Mouse (Mus musculus) limb, embryonic 11.5 days (tissue): ENCODE measurements around the gene Zfp287. TPM values are rescaled to one million over a fixed set of nuclear protein-coding genes. Genes with fewer than 3 reads are reported as not detected.
"Not testable (repeated sequence)": the region's sequence is repeated elsewhere in the genome, so short reads cannot be mapped to it uniquely, and the experiment has no call there.

Experiments used
- ATAC-seq: fragments of 200-750 bp; cut with Nextera tagmentation; 2 replicates; pipeline ENCODE4 v1.8.0; 2017; ENCODE audit warnings: low read depth; ENCODE audit not compliant: insufficient number of reproducible peaks, low FRiP score, low TSS enrichment
- DNase-seq: peaks from one replicate; pipeline ENCODE4 v3.0.0-alpha.2; 2015; ENCODE audit warnings: low spot score
- H3K27ac ChIP-seq: fragments of 300-500 bp; sonication (generic); replicated peaks from 2 replicates; pipeline ENCODE4 v1.5.1; 2014; ENCODE audit warnings: low read depth, mild to moderate bottlenecking, low read length
- H3K27me3 ChIP-seq: fragments of 300-500 bp; sonication (generic); 2 replicates; pipeline ENCODE4 v1.6.1; 2014; ENCODE audit warnings: mild to moderate bottlenecking, low read length, mixed read lengths; ENCODE audit not compliant: control insufficient read depth, insufficient read depth
- H3K36me3 ChIP-seq: fragments of 300-500 bp; sonication (generic); 2 replicates; pipeline ENCODE4 v1.6.1; 2014; ENCODE audit warnings: mild to moderate bottlenecking, low read length, moderate library complexity, mixed read lengths; ENCODE audit not compliant: control insufficient read depth, insufficient read depth
- H3K4me1 ChIP-seq: fragments of 300-500 bp; sonication (generic); 2 replicates; pipeline ENCODE4 v1.6.1; 2014; ENCODE audit warnings: low read length, mixed read lengths; ENCODE audit not compliant: control insufficient read depth, insufficient read depth
- H3K4me2 ChIP-seq: fragments of 300-500 bp; sonication (generic); 2 replicates; pipeline ENCODE4 v1.6.1; 2014; ENCODE audit warnings: low read depth, mild to moderate bottlenecking, moderate library complexity; ENCODE audit not compliant: severe bottlenecking
- H3K4me3 ChIP-seq: fragments of 300-500 bp; sonication (generic); 2 replicates; pipeline ENCODE4 v1.5.1; 2014; ENCODE audit warnings: low read depth, low read length
- H3K9ac ChIP-seq: fragments of 300-500 bp; sonication (generic); 2 replicates; pipeline ENCODE4 v1.6.1; 2014; ENCODE audit warnings: mild to moderate bottlenecking, low read length
- H3K9me3 ChIP-seq: fragments of 300-500 bp; sonication (generic); 2 replicates; pipeline ENCODE4 v1.6.1; 2016; ENCODE audit warnings: low read length; ENCODE audit not compliant: control insufficient read depth
- WGBS: fragments of 180-500 bp; shearing (Covaris S2); extraction: QIAGEN DNeasy Blood & Tissue Kit; methylation state at CpG from one replicate; pipeline ENCODE4 v1.1.7; 2014; 5-methylcytosine and 5-hydroxymethylcytosine counted together
- polyA plus RNA-seq: library from polyadenylated mRNA; unstranded; fragments of >200 nt; fragmentation: Nextera tagmentation; extraction: Ambion mirVana; gene quantifications from 2 replicates; pipeline ENCODE4 v1.2.1, GENCODE M21; 2014

Zfp287 gene
- polyA plus RNA-seq, 1 experiment from 2014 or later = 13.1 TPM

- Histone ChIP-seq H3K36me3 (no peaks in the 10 kb centered on the region), H3K27ac (no peak overlapping the region), H3K4me2 (no peak overlapping the region), H3K4me3 (no peak overlapping the region), H3K27me3 (no peaks in the 10 kb centered on the region), H3K9ac (no peak overlapping the region), H3K9me3 (no peaks in the 10 kb centered on the region), H3K4me1 (0 out of 2 replicates have a peak, but pooled peaks cover 3% of the 10 kb centered on the region)
- no peak for ATAC-seq
- WGBS = 41% methylated on average over 11 of the region's 11 CpGs
- no peak for DNase-seq
Observed at GRCm38 (mm10) chr11:62752191-62752590, 20.5 kb upstream of the Zfp287 start.

GRCm38 (mm10) chr11:62749445-62749844, 17.7 kb upstream of the Zfp287 start:
- not testable (repeated sequence) for H3K9ac ChIP-seq, H3K27ac ChIP-seq, H3K4me1 ChIP-seq, H3K27me3 ChIP-seq, H3K9me3 ChIP-seq, DNase-seq, H3K4me3 ChIP-seq, H3K4me2 ChIP-seq, H3K36me3 ChIP-seq, ATAC-seq
- 96% methylated on average over 13 of the region's 13 CpGs for WGBS

DNA sequence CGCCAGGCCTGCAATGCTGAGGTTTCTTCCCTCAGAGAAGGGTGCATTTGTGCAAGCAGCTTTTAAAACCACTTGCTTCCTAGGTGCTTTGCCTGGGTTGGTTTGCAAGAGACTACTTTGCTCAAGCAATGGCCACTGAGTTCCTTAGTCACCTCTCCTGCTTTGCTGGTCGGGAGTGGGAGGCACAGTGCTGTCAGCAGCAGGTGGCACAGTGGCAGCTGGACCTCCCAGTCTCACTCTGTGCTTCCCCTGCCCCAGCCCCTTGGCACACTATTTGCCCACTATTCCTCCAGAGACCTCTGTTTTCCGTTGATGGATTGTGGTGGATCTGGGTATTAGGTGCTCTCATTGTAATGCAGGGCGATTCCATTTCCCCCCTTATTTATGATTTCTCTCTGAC, 16.4 kb upstream of the Zfp287 start:
- ATAC-seq = no peak
- 70% methylated on average over 4 of the region's 4 CpGs for WGBS

DNA sequence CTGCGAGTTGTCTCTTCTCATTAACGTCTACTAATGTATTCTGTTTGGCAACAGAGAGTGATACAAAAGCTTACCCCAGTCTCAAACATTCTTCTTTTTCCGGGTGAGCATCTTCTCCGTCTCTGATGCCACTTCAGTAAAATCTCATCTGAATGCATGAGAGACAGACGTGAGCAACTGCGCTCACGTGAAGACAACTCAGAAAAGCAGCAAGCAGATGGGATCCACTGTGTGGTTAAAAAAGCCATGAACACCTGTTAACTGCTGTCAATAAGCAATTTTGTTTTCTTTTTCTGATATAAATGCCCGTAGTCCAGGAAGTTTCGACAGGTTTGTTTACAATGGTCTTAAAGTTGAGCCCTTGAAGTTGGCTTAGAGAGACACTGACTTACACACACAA, 15.5 kb upstream of the Zfp287 start:
- H3K36me3 ChIP-seq = no peaks in the 10 kb centered on the region
- H3K4me1 ChIP-seq = peaks cover 6% of the 10 kb centered on the region
- WGBS = 73% methylated on average over 9 of the region's 9 CpGs
- H3K4me3 ChIP-seq = no peak overlapping the region
- H3K4me2 ChIP-seq = no peak overlapping the region
- H3K9me3 ChIP-seq = no peaks in the 10 kb centered on the region
- ATAC-seq (no peak), DNase-seq (no peak)
- no peaks in the 10 kb centered on the region for H3K27me3 ChIP-seq
- H3K9ac ChIP-seq = no peak overlapping the region
- H3K27ac ChIP-seq = no peak overlapping the region

More for the DNA sequence above, 16.4 kb upstream of the Zfp287 start:
- no peak for DNase-seq
- no peak overlapping the region for H3K4me3 ChIP-seq
- H3K27me3 ChIP-seq = no peaks in the 10 kb centered on the region
- H3K27ac ChIP-seq = no peak overlapping the region
- H3K36me3 ChIP-seq = no peaks in the 10 kb centered on the region
- H3K9me3 ChIP-seq = no peaks in the 10 kb centered on the region
- no peak overlapping the region for H3K9ac ChIP-seq
- no peak overlapping the region for H3K4me2 ChIP-seq
- 0 out of 2 replicates have a peak, but pooled peaks cover 6% of the 10 kb centered on the region for H3K4me1 ChIP-seq

- Histone ChIP-seq H3K27me3 (no peaks in the 10 kb centered on the region), H3K36me3 (no peaks in the 10 kb centered on the region), H3K27ac (no peak overlapping the region), H3K4me3 (peak overlapping the region; percentile 31), H3K9me3 (no peaks in the 10 kb centered on the region), H3K9ac (0 out of 2 replicates have a peak overlapping the region, but pooled peaks have one; percentile 27), H3K4me2 (peak overlapping the region; percentile 57), H3K4me1 (peaks cover 11% of the 10 kb centered on the region)
- DNase-seq (peak; percentile 83), ATAC-seq (peak; percentile 73; the same call in 1 of the 2 replicates)
- WGBS = 2% methylated on average over 27 of the region's 27 CpGs
Observed at GRCm38 (mm10) chr11:62746001-62746533, 14.4 kb upstream of the Zfp287 start.

DNA sequence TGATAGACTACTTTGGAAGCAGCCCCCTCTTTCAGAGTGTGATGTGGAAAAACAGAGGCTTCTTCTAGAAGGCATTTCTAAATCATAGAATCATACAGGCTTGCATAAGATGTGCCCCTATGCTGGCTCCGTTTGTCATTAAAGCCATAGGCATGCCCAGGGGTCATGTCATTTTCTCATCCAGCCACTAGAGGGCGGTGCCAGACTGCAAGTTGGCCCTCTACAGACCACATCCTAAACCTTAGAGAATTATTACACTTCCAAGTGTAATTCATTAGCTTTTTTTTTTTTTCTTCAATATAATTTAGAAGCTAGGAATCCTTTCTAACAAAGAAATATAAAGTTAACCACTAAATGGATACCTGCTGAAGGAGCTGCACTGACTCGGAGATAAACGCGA, 12.4 kb upstream of the Zfp287 start:
- H3K9ac ChIP-seq = no peak overlapping the region
- H3K36me3 ChIP-seq = no peaks in the 10 kb centered on the region
- H3K4me3 ChIP-seq = no peak overlapping the region
- peaks cover 11% of the 10 kb centered on the region for H3K4me1 ChIP-seq
- H3K9me3 ChIP-seq = no peaks in the 10 kb centered on the region
- H3K4me2 ChIP-seq = no peak overlapping the region
- no peak overlapping the region for H3K27ac ChIP-seq
- no peaks in the 10 kb centered on the region for H3K27me3 ChIP-seq
- ATAC-seq = no peak
- peak; percentile 84 for DNase-seq
- 41% methylated on average over 5 of the region's 5 CpGs for WGBS

DNA sequence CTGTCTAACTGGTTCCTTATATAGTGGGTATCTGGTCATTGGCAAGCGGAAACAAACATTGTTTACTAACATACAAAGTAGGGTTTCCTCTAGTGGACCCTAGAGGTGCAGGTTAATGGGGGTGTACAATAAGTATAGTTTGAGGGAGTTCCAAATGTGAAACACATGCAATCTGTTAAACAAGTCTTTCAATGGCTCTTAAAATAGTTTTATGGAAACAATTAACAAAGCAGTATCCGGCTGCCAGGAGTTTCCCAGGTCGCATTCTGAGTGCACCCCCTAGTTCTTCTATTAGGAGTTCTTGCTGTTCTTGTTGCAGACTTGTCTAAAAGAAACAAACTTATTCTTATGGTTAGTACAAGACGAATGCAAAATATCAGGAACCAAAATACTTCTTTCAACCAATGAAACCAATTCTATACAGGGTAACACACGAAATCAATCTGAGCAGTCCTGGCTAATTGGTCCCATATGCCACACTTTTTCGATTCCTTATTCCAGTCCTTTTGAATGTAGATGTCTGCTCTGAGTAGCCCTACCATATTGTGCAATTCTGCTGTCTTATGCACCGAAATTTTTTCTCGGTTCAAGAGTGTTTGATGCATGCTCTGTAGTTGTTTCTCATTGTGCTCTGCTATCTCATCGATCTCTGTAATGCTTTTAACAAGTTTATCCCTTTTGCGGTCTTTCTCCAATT, 10.7 kb upstream of the Zfp287 start:
- Histone ChIP-seq H3K27ac (0 out of 2 replicates have a peak overlapping the region, but pooled peaks have one; percentile 36), H3K36me3 (no peaks in the 10 kb centered on the region), H3K27me3 (no peaks in the 10 kb centered on the region), H3K4me2 (no peak overlapping the region), H3K4me1 (peaks cover 11% of the 10 kb centered on the region), H3K4me3 (no peak overlapping the region), H3K9me3 (no peaks in the 10 kb centered on the region), H3K9ac (no peak overlapping the region)
- DNase-seq (peak; percentile 39), ATAC-seq (no peak)
- WGBS = 31% methylated on average over 10 of the region's 10 CpGs

GRCm38 (mm10) chr11:62741186-62741585, 9.5 kb upstream of the Zfp287 start:
- WGBS = 77% methylated on average over 2 of the region's 2 CpGs
- no peak for DNase-seq
- Histone ChIP-seq H3K9ac (no peak overlapping the region), H3K27ac (no peak overlapping the region), H3K4me3 (no peak overlapping the region), H3K4me2 (no peak overlapping the region), H3K9me3 (no peaks in the 10 kb centered on the region), H3K36me3 (no peaks in the 10 kb centered on the region), H3K4me1 (peaks cover 11% of the 10 kb centered on the region), H3K27me3 (no peaks in the 10 kb centered on the region)
- no peak for ATAC-seq
